Mouse (Mus musculus) embryo, embryonic 11 days (tissue): ENCODE data around the gene Tnn.

Experiments
- DNase-seq: peaks from one replicate; pipeline ENCODE4 v3.0.0-alpha.2; 2015

The Tnn gene

DNA sequence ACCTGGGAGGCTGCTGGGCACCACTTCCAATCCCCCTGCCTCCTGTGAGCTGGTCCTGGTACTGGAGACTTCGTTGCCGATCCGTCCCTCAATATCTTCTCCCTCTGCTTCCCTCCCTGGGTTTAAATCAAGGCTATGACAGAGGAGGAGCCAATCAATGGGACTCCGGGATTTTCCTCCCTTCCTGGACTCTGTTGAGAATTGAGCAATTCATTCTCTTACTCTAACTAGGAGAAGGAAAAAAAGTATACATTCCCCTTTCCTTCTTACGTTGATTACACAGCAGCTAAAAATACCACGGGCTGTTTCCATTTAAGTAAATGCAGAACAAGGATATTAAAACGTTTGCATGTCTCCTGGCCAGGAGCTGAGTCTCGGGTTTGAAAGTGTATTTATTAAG is at the start of gene Tnn:
Gene Tnn (minus strand): TSS at position 101 of the 400 bp plus-strand sequence.
- DNase-seq = no peak

DNA sequence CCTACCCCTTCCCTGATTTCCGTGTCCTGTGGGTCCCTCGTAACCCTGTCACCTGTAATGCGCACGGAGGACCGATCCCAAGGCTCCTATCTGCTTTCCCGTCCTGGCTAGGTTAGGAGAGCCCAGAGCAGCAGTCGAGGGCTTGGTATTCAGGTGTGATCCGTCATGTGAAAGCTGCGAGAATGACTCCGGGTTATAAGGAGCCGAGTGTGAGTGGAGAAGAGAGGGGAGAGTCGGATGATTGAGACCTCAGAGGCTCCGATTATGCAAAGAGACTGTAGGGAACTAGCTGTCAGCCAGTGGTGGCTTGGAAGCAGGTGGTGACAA is 41.9 kb upstream of the Tnn start:
- no peak for DNase-seq

DNA sequence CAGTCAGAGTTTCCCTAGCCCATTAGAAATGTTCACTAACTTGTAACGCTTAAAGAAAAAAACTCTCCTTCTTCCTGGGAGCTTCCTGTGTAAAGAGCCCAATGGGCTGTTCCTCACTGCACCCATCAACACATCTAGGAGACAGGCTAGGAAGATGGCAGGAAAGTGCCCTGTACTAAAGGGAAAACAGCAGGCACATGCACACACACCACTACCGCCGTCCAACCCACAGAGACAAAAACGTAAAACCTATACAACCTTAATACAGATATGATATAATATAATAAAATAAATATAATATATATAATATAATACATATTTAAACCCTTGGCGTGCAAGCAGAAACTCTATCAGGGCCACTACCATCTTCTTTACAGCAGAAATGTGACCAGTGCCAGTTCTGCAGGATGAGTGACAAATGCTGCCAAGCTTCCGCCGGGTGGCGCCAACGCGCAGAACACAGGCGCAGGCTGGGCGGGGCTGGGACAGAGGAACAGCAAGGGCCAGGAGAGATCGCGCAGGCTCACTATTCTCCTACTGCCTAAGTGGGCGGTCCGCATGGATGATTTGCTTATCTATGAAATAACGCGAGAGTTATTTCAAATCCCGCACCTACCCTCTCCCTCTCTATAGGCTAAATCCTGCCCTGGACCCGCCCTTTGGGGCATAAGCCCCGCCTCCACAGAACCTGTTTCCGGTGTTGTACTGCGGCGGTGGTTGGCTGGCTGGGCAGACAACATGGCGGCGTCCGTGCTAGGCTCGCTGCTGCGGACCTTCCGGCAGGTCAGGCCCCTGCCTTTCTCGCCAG is 41.4 kb upstream of the Tnn start, which contains the start of gene Mrps14:
Gene Mrps14 (plus strand): TSS at position 687 of the 808 bp plus-strand sequence.
- DNase-seq = peak; percentile 98

DNA sequence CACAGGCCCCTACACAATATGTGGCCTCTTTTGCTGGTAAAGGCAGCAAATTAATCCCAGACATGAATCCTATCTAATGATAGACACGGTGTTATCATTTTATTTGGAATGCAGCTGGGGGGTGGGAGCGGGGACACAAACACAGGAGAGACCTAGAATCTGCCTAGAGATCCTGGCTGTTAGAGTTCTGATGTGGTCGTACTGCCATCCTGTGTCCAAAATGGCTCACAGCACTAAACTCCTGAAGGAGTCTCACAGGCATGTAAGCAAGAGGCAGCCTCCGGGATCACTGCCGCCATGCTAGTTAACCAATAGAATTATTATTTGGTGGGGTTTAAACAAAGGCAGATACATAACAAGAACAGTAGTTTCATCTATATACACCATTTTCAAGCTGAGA is 31.1 kb upstream of the Tnn start:
- DNase-seq = peak; percentile 71

DNA sequence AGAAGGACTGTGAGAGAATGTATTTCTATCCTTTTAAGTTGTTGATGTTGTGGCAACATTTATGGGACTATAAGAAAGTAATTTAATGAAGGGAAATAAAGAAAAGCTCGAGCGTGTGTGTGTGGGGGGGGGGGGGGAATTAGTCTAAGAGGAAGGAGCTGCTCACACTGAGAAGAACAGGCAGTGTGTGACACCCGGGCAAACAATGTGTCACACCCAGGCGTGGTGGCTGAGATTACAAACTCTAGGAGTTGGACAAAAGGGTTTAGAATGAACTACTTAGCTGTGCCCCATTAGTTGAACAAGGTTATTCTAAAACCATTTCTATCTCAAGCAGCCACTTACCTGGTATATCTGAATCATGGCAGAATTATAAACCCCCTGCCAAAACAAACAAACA is 27.8 kb upstream of the Tnn start:
- no peak for DNase-seq

DNA sequence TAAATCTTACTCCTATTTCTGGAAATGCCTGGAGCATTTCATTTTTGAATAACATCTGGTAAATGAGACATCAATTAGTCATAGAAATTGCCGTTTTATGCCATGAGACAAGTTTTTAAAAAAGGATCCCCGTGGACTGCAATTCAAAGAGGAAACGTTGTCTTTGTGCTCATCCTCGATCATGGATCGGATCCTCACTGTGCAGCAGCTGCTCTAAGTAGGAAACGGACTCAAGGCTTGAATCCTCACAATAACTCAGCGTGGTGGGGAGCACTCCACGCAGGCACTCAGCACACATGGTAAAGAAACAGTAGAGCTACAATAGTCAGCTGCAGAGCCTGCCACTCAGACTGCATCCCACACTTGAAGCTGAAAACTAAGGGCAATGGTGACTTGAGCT is 23.5 kb upstream of the Tnn start:
- no peak for DNase-seq

DNA sequence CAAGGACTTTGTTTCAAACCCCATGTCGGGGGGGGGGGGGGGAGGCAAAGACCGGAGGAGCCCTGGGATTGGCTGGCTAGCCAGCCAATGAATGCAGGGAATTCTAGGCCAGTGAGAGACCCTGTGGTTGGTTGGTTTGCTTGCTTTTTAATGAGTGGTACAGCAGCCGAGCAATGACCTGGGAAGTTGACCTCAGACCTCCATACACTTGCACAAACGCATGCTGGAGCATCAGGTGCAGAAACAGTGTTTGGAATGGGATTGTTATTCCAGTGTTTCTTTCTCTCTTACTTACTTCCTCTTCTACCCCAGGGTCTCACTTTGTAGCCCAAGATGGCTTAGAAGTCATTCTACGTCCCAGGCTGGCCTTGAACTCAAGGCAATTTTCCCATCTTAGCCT is 13.2 kb upstream of the Tnn start:
- DNase-seq = no peak

DNA sequence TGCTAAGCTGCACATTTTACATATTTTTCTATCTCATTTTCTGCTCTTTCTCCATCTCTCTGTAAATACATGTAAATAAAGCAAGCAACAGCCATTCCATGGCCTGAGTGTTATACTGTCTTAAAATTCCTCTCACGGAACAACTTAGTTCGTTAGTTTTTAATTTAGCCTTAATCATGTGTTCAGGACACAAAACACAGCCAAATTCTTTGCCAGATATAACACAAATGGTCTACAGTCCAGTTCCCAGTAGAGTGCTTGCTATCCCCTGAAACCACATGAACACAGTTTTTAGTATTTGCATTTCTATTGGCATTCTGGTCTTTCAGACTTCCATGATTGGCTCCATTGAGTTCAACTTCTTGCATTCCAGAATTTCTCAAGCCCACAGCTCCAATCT is 4.8 kb upstream of the Tnn start:
- DNase-seq = no peak

DNA sequence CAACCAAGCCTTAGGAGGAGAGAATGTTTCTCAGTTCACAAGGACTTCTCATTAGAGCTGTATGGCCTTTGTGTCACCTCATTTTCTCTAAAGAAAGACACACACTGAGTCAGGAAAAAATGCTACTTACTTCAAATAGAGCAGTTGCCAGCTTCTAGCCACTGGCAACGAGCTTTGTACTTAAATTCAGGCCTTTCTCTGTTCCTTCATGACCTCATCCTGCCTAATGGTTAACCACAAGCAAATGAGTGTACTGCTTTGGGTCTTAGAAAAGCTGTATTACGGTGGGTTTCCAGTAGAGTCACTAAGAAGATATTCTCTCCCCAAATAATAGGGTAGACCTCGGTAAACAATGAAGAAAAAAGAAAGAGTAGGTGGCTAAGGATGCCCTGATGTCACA is 2.7 kb downstream of the Tnn start:
- no peak for DNase-seq

DNA sequence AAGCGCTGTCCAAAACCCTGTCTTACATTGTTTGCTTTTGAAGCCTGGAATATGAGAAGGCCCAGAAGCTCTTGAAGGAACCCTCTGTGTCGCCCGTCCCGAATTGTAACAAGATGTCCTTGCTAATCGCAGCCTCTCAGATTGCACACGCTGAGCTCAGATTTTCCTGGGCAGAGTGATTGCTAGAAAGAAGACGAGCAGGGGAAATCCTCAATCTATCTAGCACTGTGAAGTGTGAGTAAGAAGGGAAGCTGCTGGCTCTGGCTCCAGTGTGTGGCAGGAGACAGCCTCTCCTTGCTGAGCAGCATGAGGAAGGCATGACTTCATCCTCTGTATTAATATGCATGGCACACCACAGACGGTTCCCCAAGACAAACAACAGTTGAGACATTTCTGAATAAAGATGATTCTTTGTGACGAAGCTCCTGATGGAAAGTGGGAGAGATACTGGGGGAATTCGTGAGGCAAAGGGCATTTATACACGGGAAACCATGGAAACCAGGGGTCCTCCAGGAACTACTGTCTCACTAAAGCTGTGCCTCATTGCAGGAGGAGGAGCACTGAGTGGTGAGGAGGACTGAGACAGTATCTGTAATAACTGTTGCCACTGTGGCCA is 4.0 kb downstream of the Tnn start:
- DNase-seq = no peak

DNA sequence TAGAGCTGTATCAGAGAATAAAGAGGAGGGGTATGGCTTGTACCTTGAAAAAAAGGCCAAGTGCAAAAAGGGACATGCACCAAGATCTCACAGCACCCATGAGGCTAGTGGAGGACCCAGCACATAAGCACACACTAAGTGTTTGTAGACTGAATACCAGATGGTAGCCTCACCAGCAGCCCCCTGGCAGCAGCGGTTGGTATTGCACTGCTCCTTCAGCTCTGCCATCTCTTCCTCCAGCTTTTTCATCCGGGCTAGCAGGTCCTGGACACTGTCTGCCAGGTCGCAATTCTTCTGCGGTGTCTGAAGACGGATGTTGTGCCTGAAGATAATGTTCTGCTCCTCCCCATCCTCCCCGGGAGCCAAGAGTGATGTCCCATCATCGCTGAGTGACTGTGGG is 6.1 kb downstream of the Tnn start:
- DNase-seq = no peak

DNA sequence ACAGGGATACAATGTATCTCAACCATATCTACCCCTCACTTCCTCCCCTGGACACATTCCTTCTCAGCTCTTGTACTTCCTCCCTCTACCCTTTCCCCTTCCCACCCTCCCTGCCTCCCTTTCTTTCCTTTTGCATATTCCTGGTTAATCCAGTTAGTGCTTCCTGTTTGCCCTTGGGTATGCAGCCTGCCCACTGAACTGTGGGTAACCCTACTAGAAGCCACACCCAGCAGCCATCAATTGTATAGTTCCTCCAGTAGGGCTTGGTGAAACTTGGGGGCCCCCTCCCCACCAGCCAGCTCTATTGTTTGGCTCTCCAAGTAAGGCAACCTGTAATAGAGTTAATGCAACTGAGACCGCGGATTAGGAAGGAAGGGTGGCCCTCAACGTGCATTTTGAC is 7.8 kb downstream of the Tnn start:
- DNase-seq = no peak

DNA sequence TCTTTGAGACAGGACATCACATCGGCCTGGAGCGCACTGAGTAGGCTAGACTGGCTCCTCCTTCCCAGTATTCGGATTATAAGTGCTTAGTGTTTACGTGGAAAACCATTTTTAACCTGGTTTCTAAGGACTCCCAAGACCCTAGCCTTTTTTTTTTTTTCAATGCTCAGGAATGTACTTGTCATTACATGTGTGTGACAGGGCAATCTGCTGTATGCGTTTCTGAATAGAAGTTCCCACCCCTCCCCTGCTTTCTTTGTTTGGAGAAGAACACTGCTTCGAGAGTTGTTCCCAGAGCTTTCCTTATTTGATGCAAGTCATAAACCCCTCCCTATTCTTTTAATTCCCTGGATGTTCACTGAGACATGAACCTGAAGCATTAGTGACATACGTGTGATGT is 9.0 kb downstream of the Tnn start:
- no peak for DNase-seq

DNA sequence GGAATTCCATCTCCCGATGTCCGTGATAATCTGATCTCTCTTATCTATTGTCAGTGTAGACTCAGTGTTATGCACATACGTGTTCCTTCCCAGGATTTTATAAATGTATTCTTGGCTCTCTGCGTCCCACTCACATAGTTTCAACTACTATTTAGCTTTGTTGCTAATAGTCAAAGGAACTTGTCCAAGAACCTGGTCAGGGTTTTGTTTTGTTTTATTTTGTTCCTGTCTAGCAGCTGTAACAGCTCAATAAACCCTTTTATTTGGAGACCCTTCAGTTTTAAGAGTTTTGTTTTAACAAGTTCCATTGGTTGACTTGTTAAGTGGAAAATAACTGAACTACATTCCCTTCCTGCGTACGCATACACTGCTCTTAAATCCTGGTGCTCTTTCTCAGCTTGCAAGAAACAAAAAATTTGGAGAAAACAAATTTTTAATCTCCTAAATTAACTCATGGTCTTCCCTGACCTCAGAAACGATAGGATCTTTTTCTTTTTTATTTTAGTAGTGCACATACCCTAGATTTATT is 17.0 kb downstream of the Tnn start:
- no peak for DNase-seq

DNA sequence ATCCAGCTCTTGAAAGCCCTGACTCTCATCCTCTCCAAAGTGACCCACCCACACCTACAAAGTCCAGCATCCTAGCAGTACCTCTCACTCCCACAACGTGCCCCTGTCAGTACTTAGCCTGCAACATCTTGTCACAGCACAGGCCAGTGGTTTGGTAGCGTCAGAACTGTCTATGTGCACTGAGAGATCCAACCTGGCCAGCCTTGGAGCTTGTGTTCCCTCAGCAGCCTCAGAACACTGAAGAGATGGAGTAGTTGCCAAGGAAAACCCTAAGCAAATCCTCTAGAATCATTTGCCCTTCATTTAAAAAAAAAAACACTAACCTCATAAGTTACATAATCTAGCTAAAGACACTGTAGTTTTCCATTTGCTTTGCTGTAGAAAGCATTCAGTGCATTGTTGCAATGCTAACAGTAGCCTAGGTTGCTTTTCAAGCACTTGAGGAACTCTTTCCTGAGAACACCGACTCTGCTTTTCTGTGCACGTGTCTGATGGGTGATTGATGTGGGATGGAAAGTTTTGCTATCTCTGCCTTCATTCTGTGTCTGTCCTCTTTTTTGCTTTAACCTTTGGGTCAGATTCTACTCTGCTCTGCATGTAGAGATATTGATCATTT is 19.8 kb downstream of the Tnn start:
- no peak for DNase-seq

DNA sequence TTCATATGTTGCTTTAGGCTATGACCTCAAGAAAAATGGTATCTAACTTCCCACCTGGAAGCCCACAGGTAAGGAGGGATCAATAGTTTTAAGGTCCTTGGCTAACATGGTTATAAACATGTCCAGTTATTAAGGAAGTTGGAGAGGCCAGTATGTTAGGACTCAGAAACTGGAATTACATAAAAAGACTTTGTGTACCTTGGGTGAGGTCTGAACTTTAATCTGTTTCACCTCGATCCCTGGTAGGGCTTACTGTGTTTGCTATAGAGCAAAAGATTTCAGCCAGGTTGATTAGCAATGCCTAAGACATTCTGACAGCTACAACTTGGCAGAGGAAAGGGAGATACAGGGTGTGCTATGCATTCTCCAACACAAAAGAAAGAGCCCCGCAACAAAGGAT is 29.4 kb downstream of the Tnn start:
- no peak for DNase-seq

DNA sequence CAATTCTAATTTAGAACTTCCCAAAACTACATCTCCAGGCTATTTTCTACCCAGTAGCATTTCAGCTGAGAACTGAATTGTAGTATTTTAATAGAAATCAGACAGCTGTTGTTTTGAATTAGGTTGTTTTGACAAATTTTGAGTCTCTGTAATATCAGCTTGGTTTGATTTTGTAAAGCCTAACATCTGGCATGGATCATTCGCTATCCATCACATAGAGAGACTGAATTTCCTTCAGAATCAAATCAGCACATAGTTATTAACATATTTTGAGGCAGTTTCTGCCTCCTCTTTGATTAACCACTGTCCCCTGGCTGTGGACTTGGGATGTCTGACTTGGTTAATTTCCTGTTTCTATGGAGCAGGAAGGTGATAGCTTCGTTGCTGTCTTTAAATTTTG is 44.8 kb downstream of the Tnn start:
- DNase-seq = no peak

DNA sequence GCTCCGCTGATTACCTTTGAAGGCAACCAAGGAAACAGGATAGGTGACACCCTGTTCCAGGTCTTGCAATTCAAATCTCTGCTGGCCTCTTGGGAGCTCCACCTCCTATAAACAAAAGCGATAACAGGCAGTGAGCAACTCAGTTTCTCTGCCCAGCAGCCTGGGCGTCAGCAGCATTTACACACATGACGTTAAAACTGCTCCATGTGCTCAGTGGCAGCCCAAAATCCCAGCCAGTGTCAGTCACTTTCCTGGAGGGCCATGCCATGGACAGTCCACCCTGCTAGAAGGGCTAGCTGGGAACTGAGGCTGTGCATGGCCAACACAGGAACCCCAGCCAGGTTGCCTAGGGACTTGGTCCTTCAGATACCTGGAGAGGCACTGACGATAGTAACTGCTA is 48.0 kb downstream of the Tnn start:
- no peak for DNase-seq

DNA sequence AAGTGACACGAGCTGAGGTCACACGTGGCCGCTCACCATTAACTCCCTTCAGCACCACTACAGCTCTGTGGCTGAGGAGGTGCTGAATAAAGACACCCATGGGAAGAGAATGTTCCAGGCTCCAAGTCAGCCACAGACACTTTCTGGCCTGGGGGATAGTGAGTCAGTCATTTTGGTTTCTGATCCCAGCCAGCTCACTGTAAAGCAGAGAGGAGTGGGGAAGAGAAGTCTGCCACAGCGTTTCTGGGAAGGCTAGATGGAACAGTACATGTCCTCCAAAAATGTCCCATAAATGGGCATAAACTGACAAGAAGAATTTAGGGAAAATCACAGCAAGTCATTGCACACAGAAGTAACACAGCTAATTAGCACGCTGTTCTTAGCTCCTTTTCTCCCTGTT is 52.4 kb downstream of the Tnn start:
- no peak for DNase-seq

DNA sequence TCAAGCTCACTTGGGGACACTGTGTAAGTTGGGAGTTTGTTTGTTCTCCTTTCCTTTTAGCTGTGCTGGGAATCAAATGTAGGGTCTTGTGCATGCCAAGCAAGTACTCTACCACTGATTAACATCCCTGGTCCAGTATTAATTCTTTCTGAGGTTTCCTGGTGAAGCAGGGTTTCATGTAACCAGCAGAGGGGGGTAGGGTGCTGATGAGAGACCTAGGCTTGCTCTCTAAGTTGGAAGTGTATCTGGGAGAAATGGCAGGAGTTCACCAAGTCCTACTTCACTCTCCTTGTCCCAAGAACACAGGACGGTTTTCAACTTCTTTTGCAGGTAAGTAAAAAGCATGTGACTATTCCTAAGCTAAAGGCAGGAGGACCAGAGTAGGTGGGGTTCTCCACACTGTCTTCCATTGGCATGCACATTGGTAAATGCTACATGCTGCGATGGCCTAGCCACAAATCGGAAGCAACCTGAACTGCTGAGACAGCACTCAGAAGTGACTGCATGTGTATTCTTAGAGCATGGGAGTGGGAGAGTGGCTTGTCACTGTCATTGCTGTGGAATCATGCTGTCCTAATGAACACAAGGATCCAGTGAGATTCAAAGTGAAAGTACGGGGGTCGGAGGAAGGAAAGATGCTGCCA is 53.6 kb downstream of the Tnn start:
- DNase-seq = peak; percentile 15

DNA sequence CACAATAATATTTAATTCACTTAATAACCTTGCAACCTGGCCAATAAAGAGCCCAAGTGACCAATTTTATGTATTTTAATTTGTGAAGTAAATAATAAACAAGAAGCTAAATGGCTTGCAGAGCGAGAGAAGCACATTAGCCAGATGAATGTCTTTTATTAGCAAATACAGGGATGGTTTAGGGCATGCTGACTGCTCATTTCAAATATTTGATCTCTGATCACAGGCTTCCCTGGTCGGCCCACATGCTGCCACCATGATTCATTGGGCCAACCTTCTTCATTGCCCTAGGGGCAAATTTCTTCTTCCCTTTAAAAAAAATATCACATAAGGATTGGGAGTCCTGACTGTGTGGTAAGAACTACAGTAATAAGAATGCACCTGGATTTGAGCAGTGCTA is 66.7 kb downstream of the Tnn start:
- DNase-seq = no peak

DNA sequence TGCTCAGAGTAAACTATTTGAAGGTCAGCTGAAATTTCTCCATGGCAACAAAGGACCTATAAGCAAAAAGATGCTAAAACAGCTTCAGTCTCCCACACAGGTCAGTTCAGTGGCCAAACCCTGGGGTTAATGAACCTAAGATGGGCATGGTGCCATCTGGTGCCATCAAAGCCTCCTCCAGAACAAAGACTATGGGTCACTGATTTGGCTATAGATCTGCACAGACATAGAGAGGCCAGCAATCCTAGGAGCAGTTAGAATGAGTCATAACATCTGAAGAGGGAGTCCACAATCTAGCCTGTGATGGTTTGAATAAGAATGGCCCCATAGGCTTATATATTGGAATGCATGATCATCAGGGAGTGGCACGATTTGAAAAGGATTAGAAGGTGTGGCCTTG is 69.1 kb downstream of the Tnn start:
- no peak for DNase-seq

DNA sequence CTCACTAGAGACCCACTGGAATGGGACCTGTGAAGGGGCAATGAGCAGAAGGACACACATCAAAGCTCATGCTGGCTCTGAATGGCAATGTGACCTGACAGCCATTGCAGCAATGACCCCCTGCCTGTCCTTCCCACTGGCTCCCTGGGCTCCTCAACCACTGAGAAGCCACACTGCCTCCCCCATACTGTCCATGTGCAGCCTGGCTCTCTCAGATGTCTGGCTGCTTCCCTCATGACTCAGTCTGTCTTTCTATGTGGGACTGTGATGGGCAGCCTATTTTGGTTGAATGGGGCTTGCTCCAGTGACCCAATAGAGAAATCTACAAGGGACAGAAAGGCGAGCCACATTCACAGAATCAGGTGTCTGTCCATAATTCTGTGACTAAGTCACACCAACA is 70.7 kb downstream of the Tnn start:
- DNase-seq = no peak
